Mouse (Mus musculus) cerebellum, postnatal 10 days (tissue): ENCODE data around the gene Itgb4.

Experiments used
- DNase-seq, 2 experiments: peaks; one replicate each; pipeline ENCODE4 v3.0.0; 2021; ENCODE audit warnings: mixed read lengths in 2 of 2

Gene Itgb4

DNA sequence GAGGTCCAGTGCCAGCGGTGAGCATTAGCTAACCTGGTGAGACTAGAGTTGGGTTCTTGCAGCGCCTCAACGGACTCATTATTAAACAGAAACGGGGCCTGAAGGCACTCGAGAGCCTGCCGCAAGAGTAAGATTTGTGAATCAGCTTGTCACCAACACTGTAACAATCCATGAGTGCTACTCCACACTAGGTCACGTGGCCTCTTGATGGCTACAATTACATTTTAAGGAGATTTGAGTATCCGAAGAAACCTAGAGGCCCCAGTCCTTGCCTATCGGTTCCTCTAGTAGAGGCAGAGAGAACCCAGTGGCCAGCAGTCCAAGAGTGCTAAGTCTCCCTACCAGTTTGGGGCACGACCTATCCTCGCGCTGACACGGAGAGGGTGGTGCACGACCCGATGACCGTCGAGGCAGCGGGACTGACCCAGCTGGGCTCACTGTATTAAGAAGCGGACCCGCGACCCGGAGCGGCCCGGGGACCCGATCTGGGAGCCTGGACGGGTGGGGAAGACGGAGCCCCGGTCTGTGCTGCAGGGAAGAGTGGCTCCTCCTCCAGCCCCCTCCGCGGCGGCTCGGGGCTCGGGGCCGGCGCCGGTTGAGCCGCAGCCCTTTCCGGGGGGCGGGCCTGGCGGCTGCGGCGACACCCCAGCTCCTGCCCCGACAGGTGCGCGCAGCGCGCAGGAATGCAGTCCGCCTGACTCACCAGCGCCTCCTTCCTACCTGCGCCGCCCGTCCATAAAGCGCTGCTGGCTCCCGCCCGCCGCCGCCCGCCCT is at the start of gene Itgb4:
Gene Itgb4, plus strand, starts transcription at position 401 of the 774 bp plus-strand sequence.
- peak in 1 of 2 experiments; percentile 53 for DNase-seq

DNA sequence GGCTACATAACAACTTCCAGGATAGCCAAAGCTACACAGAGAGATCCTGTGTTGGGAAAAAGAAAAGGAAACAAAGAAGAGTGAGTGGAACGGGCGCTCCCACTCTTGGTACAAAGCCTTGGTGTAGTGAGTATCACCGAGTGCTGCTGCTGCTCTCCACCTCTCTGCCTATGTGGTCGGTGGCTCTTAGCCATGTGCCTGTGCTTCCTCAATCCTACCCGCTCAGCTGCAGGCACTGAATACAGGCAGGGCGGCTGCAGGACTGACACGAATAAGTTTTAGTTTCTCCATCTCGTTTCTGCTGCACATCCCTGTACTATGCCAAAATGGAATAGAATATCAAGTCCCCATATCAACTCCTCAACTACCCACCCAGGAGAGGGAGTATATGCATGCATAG is 45.5 kb upstream of the Itgb4 start:
- no peak for DNase-seq

DNA sequence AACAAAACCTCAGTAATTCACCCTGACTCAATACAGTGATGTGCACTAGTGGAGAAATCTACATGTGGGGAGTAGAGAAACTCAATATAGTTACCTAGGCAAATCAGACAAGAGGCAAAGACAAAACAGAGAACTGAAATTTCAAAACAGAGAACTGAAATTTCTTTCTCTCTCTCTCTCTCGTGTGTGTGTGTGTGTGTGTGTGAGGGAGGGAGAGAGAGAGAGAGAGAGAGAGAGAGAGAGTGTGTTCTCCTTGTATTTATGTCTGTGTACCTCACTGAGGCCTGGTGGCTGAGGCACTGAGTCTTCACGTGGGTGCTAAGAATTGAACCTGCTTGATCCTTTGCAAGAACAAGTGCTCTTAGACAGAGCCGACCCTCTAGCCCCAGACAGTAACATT is 44.7 kb upstream of the Itgb4 start:
- no peak for DNase-seq

DNA sequence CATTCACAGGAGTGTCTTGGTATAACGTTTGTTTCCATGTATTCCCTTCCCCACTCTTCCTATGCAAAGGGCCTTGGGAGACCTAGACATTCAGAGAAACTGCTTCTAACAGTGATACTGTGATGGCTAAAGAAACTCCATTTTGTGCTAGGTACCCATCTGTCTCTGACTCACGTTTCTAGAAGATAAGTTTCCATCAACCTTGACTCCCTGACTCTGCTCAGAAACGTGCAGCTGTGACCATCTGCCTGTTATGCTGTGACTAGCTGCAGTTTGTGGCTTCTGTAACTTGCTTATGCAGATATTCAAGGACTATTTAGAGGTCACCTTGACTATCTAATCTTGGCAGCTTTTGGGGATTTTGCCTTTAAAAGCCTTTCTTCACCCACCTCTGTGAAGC is 43.3 kb upstream of the Itgb4 start:
- DNase-seq = no peak

DNA sequence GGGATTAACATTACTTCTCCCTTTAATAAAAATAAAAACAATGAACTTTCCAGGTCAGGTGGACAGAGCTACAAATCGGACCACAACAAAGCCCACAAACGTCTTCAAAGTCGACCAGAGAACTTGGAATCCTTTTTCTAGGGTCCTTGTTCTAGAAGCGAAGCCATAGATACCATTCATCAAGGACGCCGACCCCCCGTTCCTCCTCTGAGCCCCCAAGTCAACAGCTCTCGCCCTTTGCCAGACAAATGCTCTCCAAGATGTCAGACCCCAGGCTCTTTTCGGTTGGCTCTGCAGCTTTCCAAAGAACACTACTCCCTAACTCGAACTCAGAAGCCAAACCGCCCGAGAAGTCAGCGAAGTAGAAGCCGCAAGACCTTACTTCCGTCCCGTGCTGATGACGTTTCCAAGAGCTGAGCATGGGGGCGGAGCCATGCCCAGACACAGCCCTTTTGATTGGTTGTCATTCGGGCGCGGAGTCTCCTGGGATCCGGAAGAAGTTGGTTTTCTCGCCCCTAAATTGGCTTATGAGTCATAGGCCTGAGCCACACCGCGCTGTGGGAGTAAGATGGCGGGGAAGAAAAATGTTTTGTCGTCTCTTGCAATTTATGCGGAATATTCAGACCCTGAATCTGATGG is 41.3 kb upstream of the Itgb4 start, which contains the start of the genes Sap30bp and Recql5:
Gene Sap30bp, plus strand, starts transcription at position 175 of the 639 bp plus-strand sequence.
Gene Recql5, minus strand, starts transcription at position 370 of the 639 bp plus-strand sequence.
- DNase-seq = peak; percentile 99

DNA sequence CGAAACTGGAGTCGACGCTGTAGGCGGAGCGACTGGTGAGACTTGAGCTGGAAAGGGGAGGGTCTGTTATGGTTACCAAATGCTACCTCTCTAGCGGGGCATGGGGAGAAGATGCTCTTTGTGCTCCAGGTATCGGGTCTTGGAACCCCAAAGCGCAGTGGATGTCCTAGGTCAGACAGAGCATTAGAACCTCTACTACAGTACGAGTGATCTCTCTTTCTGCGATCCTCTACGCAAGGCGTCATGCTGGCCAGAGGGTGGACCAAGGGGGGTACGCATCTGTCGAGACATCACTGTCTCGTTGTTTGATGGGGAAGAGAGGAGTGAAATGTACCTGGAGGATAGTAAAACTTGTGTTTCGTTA is 40.8 kb upstream of the Itgb4 start:
- DNase-seq = no peak

DNA sequence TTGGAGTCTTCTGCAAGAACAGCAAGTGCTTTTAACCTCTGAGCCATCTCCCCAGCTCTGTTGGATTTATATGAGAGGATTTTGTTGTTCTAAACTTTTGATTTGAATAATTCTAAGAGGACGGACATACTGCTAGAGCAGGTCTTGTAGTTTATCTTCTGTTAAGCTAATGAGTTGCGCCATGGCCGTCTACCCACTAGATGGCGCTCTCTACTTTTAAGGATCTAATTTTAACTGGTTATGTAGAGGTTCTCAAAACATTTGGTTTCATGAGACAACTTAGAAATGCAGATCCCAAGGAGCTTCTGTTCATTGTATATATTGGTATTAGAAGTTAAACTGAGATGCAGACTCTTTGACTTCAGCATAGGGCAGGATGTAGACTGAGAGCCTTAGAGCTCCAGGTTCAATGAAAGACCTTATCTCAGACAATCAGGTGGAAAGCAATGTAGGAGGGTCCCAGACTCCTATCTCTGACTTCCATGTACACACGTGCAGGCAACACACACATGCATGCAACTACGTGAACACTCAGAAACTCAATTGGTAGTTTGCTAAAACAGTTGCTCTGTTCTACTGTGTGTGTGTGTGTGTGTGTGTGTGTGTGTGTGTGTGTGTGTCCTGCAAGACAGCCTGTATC is 34.7 kb upstream of the Itgb4 start:
- peak; percentile 78 to 87 for DNase-seq

DNA sequence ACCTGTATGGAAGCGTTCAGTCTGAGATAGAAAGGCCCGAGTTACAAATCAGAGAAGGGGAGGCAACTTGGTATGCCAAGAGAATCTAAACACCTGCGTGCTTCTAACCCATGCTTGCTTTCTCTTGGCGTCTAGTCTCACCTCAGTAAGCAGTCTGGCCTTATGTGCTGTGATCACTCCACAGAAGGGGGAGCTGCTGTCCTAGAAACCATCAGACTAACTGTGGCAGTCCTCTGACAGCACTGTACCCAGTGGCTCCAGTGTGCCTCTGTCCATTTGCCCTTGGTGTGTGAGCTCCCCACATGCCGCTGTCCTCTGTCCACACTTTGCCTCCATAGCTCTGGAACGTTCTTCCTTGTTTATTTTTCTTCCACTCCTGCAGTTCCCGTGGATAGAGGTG is 32.5 kb upstream of the Itgb4 start:
- no peak for DNase-seq

DNA sequence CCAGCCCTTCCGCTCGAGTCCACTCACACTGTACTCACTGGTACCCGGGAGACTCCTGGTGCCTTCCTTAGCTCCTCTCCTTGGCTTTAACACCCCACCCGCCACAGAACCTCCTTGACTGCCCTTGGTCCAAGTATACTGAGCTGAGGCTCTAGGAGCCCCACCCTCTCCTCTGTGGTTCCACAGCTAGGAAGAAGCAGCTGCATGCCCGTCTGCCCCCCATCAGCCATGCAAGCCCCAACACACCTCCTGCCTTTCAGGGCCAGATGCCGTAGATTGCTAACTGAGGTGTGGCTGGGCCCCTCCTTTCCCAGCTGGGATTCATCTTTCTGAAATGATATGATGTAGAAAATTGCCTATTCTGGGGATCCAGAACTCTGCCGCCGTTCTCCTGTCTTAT is 29.3 kb upstream of the Itgb4 start:
- no peak for DNase-seq

DNA sequence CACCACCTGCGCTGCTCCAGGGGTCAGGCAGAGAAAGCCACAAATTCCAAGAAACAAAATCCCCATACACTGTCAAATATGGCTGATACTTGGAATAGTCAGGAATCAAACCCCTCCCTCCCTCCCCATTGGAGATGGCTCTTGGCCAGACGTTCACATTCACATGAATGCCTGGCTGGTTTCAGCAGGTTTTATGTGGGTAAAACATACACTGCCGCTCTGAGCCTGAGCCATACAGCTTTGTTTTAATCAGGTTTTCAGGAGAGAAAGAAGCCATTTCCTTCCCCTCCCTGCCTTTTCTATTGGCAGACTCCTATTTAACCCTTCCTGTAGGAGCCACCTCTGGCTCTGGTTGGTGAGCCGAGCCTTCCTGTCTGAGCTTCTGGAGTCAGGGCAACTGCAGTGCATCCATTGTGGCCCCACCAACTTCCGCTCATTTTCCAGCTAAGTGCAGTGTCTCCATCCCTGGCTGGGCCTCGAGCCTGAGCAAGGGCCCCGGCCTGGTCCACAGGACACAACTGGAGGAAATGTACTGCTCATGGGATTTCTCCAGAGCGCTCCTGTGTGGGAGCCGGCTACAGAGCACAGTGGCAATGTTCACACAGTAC is 28.2 kb upstream of the Itgb4 start:
- no peak for DNase-seq

DNA sequence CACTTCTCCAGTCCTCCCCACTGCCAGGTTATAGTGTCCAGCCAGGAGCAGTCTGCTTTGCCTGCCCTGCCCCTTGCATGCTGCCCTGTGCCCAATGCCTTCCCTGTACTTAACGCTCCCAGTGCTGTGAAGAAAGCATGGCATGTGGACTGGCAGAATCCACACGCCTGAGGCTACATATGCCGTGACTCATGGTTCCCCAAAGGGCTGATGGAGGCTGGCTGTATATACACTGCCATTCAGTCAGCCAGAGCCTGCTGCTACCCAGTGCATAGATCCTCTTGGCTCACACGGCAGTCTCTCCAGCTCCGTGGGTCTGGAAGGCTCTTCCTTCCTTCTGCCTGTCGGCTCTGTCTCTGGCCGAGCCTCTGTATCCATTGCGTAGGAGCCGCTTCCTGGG is 26.2 kb upstream of the Itgb4 start:
- no peak for DNase-seq

DNA sequence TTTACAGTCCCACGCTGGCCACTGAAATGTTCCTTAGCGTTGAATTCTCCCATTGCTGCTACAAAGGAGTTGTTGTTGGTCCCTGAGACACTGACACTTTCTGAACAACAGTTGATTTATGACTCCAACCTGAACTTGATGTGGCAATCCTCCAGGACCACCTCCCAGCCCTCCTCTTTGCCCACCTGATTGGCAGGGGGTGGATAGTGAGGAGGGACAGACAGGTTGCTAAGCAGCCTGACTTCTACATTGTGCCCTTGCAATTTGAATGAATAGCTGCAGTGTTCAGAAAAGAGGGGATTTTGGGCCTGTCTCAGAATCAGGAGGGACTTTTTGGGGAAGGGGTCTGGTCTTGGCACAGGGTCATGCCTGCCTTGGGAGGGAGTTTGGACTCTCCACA is 23.8 kb upstream of the Itgb4 start:
- DNase-seq = no peak

DNA sequence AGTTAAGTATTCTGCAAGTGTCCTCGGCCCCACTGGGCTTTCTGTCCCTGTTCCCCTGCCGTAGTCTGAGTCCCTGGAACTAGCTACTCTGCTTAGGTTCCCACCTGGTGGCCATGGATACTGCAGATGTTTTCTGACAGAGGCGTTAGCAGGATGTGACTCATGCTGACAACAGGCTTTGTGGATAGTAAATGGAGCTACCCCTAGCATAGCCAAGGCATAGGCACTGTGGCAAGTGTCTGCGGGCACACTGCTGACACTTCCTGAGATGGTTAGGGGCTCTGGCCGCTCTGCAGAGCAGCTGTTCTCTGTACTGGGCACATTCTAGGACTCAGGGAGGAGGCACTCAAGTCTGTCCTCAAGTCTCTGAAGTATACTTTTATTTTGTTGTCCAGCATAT is 19.8 kb upstream of the Itgb4 start:
- no peak for DNase-seq

DNA sequence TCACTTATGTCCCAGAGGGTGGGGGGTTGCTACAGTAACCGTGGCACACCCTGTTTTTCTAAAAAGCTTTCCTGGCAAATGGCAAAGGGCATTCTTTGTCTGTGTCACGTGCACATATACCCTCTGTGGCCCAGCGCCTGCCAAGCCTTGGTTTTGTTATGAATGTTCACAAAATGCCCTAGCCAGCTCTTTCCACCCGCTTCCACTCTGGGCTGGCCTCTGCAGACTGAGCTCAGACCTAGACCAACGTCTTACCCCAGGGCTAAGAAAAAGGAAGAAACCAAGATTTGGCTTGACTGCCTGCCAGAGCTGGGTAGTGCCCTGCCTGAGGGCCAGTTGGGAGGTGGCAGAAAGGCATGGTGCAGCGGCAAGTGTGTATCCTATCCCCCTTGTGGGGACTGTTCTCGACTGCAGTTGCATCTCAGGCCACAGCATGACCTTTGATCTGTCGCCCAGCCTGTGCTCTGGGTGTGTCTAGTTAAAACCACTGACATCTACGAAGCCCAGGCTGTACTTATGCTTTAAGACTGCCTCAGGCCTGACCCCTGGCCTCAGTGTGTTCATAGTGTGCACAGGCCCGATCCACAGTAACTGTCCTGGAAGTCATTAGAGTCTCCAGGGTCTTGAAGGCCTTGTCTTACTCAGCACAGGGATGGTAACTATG is 19.2 kb upstream of the Itgb4 start:
- DNase-seq = peak; percentile 31 to 38

DNA sequence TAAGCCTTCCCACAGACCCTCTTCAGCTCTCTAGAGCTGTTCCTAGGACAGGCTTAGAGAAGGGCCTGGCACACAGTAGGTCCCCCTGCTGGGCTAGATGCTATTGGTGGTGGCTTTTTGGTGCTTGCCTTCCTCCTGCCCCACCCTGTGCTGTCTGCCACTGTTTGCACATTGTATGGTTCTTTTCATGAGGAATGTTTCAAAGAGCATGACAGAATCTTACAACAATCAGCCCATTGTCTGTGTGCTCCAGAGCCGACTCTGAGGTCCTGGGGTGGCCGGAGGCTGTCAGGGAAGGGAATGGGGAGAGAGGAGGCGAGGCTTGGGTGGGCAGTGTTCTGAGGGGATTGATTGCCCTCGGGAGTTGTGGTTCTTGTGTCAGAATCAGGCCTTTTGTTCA is 18.1 kb upstream of the Itgb4 start:
- DNase-seq = no peak

DNA sequence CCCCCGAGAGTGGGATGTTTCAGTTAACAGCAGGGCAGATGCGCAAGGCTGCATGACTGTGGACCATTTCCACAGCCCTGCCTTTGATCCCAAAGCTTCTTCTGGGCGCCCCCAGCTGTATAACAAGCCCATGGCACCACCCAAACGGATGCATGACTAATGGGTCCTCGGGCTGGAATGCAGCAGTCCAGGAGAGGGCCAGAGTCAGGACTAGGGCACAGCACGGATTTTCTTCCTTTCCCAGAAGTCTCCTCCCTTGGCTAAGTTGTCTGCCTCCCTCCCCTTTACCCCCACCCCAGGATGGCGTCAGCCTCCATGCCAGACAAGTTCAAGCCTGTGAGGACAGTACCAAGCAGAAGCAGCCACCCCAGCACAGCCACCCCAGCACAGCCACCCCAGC is 16.5 kb upstream of the Itgb4 start:
- no peak for DNase-seq

DNA sequence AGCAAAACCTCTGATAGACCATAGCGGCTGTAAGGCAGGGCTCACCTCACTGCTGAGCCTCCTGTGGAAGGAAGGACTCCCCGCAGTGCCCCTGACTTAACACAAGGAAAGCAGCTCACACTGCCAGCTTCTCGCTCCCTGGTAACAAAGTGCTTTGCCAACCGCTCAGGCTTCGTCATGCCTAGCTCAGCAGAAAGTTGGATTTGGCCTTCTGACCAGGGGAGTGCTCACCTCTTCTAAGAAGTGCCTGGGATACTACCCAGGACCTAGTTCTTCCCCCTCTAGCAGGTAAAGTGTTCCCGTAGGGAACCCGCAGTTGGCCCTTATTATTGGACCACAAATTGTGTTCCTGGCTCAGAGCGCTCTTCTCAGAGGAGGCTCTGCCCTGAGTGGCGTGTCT is 15.5 kb upstream of the Itgb4 start:
- DNase-seq = peak in 1 of 2 experiments; percentile 41

DNA sequence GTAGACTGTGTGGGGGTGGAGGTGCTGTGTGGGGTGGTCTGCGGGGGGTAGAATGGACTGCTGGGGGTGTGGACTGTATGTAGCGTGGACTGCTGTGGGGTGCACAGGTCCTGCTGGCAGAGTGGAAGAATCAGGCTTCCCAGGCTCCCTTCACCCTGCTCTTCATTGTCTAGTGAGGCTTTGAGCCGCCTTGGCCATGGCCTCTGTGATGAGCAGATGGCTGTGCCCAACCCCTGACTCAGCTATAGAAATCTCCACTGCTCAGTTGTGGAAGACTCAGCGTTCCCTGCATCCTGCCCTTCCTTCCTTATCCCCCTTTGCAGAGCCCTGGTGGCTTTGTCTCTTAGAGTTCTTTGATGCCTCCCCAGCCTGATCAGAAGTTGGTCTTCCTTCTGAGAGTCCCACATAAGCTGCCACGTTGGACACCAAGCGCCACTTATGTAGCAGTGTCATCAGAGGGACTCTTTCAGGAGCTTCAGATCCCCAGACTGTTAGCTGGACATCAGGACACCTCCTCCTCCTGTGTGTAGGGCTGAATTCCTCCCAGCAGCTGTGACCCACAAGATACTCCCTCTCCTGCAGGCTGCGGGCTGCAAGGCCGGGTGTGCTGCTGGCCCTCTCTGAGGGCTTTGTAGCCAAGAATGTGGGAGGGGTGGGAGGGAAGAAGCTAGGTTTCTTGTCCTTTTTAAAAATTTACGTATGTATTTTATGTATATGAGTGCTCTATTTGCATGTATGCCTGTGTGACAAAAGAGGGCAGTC is 11.7 kb upstream of the Itgb4 start:
- DNase-seq = no peak

DNA sequence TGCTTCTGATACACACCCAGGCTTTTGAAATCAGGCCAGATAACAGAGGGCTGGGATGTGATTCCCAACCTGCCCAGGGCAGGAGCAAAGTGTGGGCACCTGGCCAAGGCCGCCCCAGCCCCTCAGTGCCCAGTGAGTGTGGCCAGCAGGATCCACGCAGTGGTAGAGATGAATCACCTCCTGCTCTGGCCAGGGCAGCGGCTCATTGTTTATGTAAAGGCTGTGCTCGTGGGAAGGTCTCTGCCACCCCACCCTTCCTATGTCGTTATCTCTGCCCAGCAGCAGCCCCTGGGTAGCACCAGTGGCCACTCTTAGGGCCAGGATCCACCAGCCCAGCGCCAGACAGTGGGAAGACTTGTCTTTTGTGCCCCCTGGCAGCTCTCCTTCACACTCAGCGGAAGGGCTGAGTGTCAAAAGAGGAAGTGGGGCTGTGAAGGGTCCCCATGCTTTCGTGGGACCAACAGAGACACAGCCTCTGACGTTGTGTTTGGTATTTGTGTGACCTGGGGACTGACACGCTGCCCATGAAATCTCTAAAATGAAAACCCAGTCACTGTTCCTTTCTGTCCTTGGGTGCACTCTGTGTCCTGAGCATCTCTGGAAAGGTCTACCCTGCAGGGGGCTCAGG is 9.4 kb upstream of the Itgb4 start:
- no peak for DNase-seq

DNA sequence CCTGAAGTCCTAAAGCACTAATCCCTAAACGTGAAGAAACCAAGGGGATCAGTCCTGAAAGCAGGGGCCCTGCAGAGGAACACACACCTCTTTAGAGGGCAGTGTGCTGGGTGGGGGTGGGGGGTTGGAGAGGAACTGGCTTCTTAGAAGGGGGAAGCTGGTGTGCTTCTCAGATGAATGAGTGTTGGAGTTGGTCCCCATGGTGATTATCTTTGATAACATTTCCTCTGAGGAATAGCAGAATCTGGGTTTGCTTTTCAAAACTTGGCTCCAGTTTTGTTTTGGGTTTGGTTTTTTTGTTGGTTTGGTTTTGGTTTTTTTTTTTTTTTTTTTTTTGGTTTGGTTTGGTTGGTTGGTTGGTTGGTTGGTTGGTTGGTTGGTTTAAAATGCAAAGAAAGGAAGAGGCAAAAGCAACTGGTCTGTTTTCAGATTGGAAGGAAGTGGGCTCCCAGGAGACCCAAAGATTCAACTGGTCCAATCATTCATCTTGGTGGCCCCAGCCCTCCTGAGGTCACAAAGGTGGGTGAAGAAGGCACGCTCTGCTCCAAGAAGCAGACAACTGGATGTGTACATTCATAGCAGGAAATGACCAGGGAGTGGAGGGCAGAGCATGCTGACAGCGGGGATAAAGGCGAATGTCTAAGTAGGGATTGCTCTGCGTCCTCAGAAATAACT is 5.6 kb upstream of the Itgb4 start:
- no peak for DNase-seq

DNA sequence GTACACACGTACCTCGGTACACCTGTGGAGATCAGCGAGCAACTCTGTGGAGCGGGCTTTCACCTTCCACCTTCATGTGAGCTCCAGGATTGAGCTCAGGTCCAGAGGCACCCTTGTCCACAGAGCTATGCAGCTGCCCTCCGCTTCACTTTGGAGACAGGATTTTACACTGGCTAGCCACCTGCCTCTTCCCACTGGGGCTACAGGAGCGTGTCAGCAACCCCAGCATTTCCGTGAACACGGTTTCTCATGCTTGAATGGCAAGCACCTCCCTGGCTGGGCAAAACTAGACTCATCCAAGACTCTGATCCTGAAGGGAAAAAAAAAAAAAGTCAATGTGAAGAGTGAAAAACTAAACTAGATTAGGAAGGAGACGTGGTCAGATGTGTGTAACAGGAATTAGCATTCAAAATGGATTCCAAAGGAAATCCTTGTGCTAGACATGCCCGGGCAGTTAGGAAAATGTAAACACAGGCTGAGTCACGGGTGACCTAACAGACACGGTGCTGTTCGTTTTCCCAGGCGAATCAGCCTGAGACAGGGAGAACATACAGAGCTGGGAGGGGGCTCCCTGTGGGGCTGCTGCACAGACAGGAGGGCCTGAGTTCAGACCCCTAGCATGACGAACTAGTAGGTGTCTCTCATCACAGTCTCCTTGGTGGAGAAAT is 4.4 kb upstream of the Itgb4 start:
- no peak for DNase-seq
